Mouse (Mus musculus) midbrain, embryonic 14.5 days (tissue): ENCODE data around the gene Slc7a8. TPM values are rescaled to one million over a fixed set of nuclear protein-coding genes. Genes with fewer than 3 reads are reported as not detected.

Experiments
- ATAC-seq: fragments of 200-750 bp; cut with Nextera tagmentation; 2 replicates; pipeline ENCODE4 v1.8.0; 2017; ENCODE audit warnings: moderate number of reproducible peaks, moderate library complexity; ENCODE audit not compliant: low FRiP score, low TSS enrichment
- DNase-seq: peaks from one replicate; pipeline ENCODE4 v3.0.0-alpha.2; 2015
- H3K27ac ChIP-seq: fragments of 300-500 bp; sonication (generic); replicated peaks from 2 replicates; pipeline ENCODE4 v1.5.1; 2014; ENCODE audit warnings: mild to moderate bottlenecking, low read depth, low read length, moderate library complexity
- H3K27me3 ChIP-seq: fragments of 300-500 bp; sonication (generic); 2 replicates; pipeline ENCODE4 v1.6.1; 2014; ENCODE audit warnings: low read length, control low read depth, mixed read lengths; ENCODE audit not compliant: control insufficient read depth, insufficient read depth
- H3K36me3 ChIP-seq: fragments of 300-500 bp; sonication (generic); 2 replicates; pipeline ENCODE4 v1.6.1; 2014; ENCODE audit warnings: low read length, control low read depth; ENCODE audit not compliant: control insufficient read depth, insufficient read depth
- H3K4me1 ChIP-seq: fragments of 300-500 bp; sonication (generic); 2 replicates; pipeline ENCODE4 v1.6.1; 2014; ENCODE audit warnings: mild to moderate bottlenecking, antibody characterized with exemption, low read length, control low read depth; ENCODE audit not compliant: control insufficient read depth, insufficient read depth
- H3K4me2 ChIP-seq: fragments of 300-500 bp; sonication (generic); 2 replicates; pipeline ENCODE4 v1.6.1; 2014; ENCODE audit warnings: mild to moderate bottlenecking, low read length, moderate library complexity
- H3K4me3 ChIP-seq: fragments of 300-500 bp; sonication (generic); replicated peaks from 2 replicates; pipeline ENCODE4 v1.5.1; 2014; ENCODE audit warnings: low read depth, low read length
- H3K9ac ChIP-seq: fragments of 300-500 bp; sonication (generic); replicated peaks from 2 replicates; pipeline ENCODE4 v1.6.1; 2014; ENCODE audit warnings: mild to moderate bottlenecking, low read length, moderate library complexity
- H3K9me3 ChIP-seq: fragments of 300-500 bp; sonication (generic); 2 replicates; pipeline ENCODE4 v1.6.1; 2016; ENCODE audit warnings: low read length, control low read depth, mixed read lengths; ENCODE audit not compliant: control insufficient read depth
- WGBS: fragments of 180-500 bp; shearing (Covaris S2); extraction: QIAGEN DNeasy Blood & Tissue Kit; methylation state at CpG from one replicate; pipeline ENCODE4 v1.1.7; 2014; 5-methylcytosine and 5-hydroxymethylcytosine counted together
- polyA plus RNA-seq: library from polyadenylated mRNA; unstranded; fragments of >200 nt; fragmentation: Nextera tagmentation; extraction: Ambion mirVana; gene quantifications from 2 replicates; pipeline ENCODE4 v1.2.1, GENCODE M21; 2014

Slc7a8 gene
- polyA plus RNA-seq, 1 experiment from 2014 or later: 7.6 TPM

GRCm38 (mm10) chr14:54787226-54787625 is 5.5 kb upstream of the Slc7a8 start:
- no peak overlapping the region for H3K4me2 ChIP-seq
- H3K4me3 ChIP-seq: no peak overlapping the region
- H3K4me1 ChIP-seq: no peaks in the 10 kb centered on the region
- H3K27me3 ChIP-seq: no peaks in the 10 kb centered on the region; the same call in 1 of the 2 replicates
- ATAC-seq (no peak), DNase-seq (peak; percentile 13)
- no peaks in the 10 kb centered on the region for H3K36me3 ChIP-seq
- H3K27ac ChIP-seq: no peak overlapping the region
- H3K9ac ChIP-seq: no peak overlapping the region
- WGBS: 48% methylated on average over 4 of the region's 4 CpGs
- H3K9me3 ChIP-seq: no peaks in the 10 kb centered on the region

GRCm38 (mm10) chr14:54786489-54786888 is 4.7 kb upstream of the Slc7a8 start:
- Histone ChIP-seq H3K27me3 (no peaks in the 10 kb centered on the region; the same call in 1 of the 2 replicates), H3K27ac (no peak overlapping the region), H3K4me3 (no peak overlapping the region), H3K9ac (no peak overlapping the region), H3K9me3 (no peaks in the 10 kb centered on the region), H3K36me3 (no peaks in the 10 kb centered on the region), H3K4me1 (no peaks in the 10 kb centered on the region), H3K4me2 (no peak overlapping the region)
- no peak for ATAC-seq
- DNase-seq: peak; percentile 19
- WGBS: 75% methylated on average over 10 of the region's 10 CpGs

- Histone ChIP-seq H3K36me3 (no peaks in the 10 kb centered on the region), H3K27me3 (no peaks in the 10 kb centered on the region; the same call in 1 of the 2 replicates), H3K4me2 (no peak overlapping the region), H3K9ac (no peak overlapping the region), H3K27ac (no peak overlapping the region), H3K9me3 (no peaks in the 10 kb centered on the region), H3K4me1 (0 out of 2 replicates have a peak, but pooled peaks cover 2% of the 10 kb centered on the region), H3K4me3 (no peak overlapping the region)
- ATAC-seq: no peak
- DNase-seq: peak; percentile 54
- WGBS: 50% methylated on average over 4 of the region's 4 CpGs
Measured at GRCm38 (mm10) chr14:54785898-54786297, 4.2 kb upstream of the Slc7a8 start.

GRCm38 (mm10) chr14:54782971-54783370 is 1.2 kb upstream of the Slc7a8 start:
- Histone ChIP-seq H3K4me1 (peaks cover 12% of the 10 kb centered on the region; the same call in 1 of the 2 replicates), H3K9ac (no peak overlapping the region), H3K27me3 (peaks cover 3% of the 10 kb centered on the region; the same call in 1 of the 2 replicates), H3K4me2 (no peak overlapping the region), H3K36me3 (no peaks in the 10 kb centered on the region), H3K27ac (no peak overlapping the region), H3K4me3 (no peak overlapping the region), H3K9me3 (no peaks in the 10 kb centered on the region)
- 89% methylated on average over 6 of the region's 6 CpGs for WGBS
- ATAC-seq (no peak), DNase-seq (no peak)

GRCm38 (mm10) chr14:54780836-54781609 is 723 bp downstream of the Slc7a8 start:
- Histone ChIP-seq H3K4me1 (peaks cover 12% of the 10 kb centered on the region; the same call in 1 of the 2 replicates), H3K9ac (peak overlapping the region; percentile 58), H3K27me3 (peaks cover 3% of the 10 kb centered on the region; the same call in 1 of the 2 replicates), H3K36me3 (no peaks in the 10 kb centered on the region), H3K27ac (peak overlapping the region; percentile 70; the same call in 1 of the 2 replicates), H3K9me3 (no peaks in the 10 kb centered on the region), H3K4me3 (peak overlapping the region; percentile 59), H3K4me2 (peak overlapping the region; percentile 74)
- DNase-seq (peak; percentile 76), ATAC-seq (peak; percentile 70; the same call in 1 of the 2 replicates)
- 1% methylated on average over 35 of the region's 35 CpGs for whole genome bisulfite sequencing

- Histone ChIP-seq H3K36me3 (no peaks in the 10 kb centered on the region), H3K4me3 (peak overlapping the region; percentile 59; the same call in 1 of the 2 replicates), H3K27me3 (peaks cover 3% of the 10 kb centered on the region; the same call in 1 of the 2 replicates), H3K9ac (no peak overlapping the region), H3K4me2 (peak overlapping the region; percentile 74), H3K27ac (no peak overlapping the region), H3K9me3 (no peaks in the 10 kb centered on the region), H3K4me1 (peaks cover 12% of the 10 kb centered on the region; the same call in 1 of the 2 replicates)
- DNase-seq: no peak
- WGBS: 90% methylated on average over 9 of the region's 9 CpGs
- no peak for ATAC-seq
Measured at GRCm38 (mm10) chr14:54780084-54780483, 1.7 kb downstream of the Slc7a8 start.

- H3K36me3 ChIP-seq: no peaks in the 10 kb centered on the region
- H3K27ac ChIP-seq: no peak overlapping the region
- H3K4me1 ChIP-seq: peaks cover 12% of the 10 kb centered on the region; the same call in 1 of the 2 replicates
- ATAC-seq (no peak), DNase-seq (no peak)
- WGBS: 90% methylated on average over 4 of the region's 4 CpGs
- H3K9me3 ChIP-seq: no peaks in the 10 kb centered on the region
- no peak overlapping the region for H3K4me3 ChIP-seq
- H3K27me3 ChIP-seq: peaks cover 3% of the 10 kb centered on the region; the same call in 1 of the 2 replicates
- H3K9ac ChIP-seq: no peak overlapping the region
- H3K4me2 ChIP-seq: no peak overlapping the region
Measured at GRCm38 (mm10) chr14:54777893-54778292, 3.9 kb downstream of the Slc7a8 start.

GRCm38 (mm10) chr14:54776768-54777167 is 5.0 kb downstream of the Slc7a8 start:
- Histone ChIP-seq H3K4me3 (no peak overlapping the region), H3K27me3 (peaks cover 3% of the 10 kb centered on the region; the same call in 1 of the 2 replicates), H3K4me1 (peaks cover 12% of the 10 kb centered on the region; the same call in 1 of the 2 replicates), H3K36me3 (no peaks in the 10 kb centered on the region), H3K9me3 (no peaks in the 10 kb centered on the region), H3K9ac (no peak overlapping the region), H3K27ac (no peak overlapping the region), H3K4me2 (no peak overlapping the region)
- WGBS: 89% methylated on average over 5 of the region's 5 CpGs
- ATAC-seq: no peak
- DNase-seq: no peak
